10 mouse cellular contexts compared by ENCODE assay signal in the genomic region with DNA sequence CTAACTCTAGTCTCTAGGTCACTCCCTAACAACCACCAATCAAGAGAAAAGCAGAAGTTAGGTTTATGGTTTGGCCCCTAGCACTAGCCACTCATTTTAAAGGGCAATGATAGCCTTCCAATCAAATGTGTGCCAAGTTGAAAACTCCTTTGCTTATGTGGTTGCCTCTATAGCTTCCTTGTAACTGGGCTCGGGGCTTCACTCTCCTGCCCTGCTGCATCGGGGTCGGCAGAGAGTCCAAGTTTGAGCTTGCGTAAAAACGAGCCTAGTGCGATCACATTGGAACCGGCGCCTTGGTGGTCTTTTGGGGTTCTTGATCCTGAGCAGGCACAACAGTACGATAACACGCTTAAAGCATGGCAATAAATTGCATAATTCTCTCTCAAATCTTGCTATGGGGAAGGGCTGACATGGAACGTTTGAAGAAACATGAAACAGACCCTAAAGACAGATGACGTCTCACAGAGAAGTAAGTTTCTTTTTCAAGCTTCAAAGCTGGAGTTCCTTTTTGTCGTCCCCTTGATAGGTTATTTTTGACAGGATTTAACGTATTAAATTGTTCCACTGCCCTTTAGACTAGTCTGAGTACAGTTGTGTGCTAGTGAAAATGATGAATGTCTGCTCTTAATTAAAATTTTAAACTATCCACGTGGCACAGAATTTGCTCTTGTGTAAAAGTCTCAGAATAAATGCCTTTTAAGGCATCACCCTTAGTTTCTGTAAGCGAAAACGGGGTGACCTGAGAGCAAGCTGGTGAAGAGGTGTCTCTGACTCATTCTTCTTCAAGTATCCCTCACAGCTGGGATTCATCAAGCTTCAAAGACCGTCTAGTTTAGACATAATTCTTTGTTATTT. TPM values are rescaled to one million over a fixed set of nuclear protein-coding genes. Genes with fewer than 3 reads are reported as not detected.
DNase-seq lines count a peak whose midpoint lies in the region; ATAC-seq and TF ChIP-seq lines count a peak whose summit lies in the region.
"Had no signal": no experiment of that assay in that cellular context is flagged by ENCODE, and none has a peak within 500 bp of the region (broad histone marks: within the 10 kb centered on the region; RNA-seq: fewer than 3 reads in every experiment).

No protein-coding gene starts in this region.

- H3K9ac ChIP-seq in lung, embryonic 14.5 days = no peak overlapping the region
- H3K9ac ChIP-seq in stomach, embryonic 14.5 days (replicated peaks; ENCODE audit: low read depth, low read length) = no peak overlapping the region

- no peaks in the 10 kb centered on the region for H3K36me3 ChIP-seq in lung, embryonic 14.5 days (ENCODE audit: insufficient read depth)
- H3K36me3 ChIP-seq in limb, embryonic 10.5 days = no peaks in the 10 kb centered on the region
- H3K36me3 ChIP-seq in stomach, embryonic 14.5 days (ENCODE audit: control insufficient read depth, insufficient read depth, low read length) = no peaks in the 10 kb centered on the region

- no peaks in the 10 kb centered on the region for H3K27me3 ChIP-seq in lung, embryonic 14.5 days (ENCODE audit: insufficient read depth, low read length)
- H3K27me3 ChIP-seq in limb, embryonic 10.5 days (ENCODE audit: low read depth, poor library complexity, severe bottlenecking) = no peaks in the 10 kb centered on the region
- no peaks in the 10 kb centered on the region for H3K27me3 ChIP-seq in stomach, embryonic 14.5 days (ENCODE audit: control insufficient read depth, insufficient read depth, low read length)

- H3K9me3 ChIP-seq in lung, embryonic 14.5 days (ENCODE audit: low read depth, low read length) = no peaks in the 10 kb centered on the region
- no peaks in the 10 kb centered on the region for H3K9me3 ChIP-seq in limb, embryonic 10.5 days (replicated peaks)
- no peaks in the 10 kb centered on the region for H3K9me3 ChIP-seq in stomach, embryonic 14.5 days (ENCODE audit: control insufficient read depth, low read depth, low read length)

- ATAC-seq in lung, embryonic 14.5 days (ENCODE audit: insufficient read depth) = no peak; the same call in 1 of the 2 replicates
- peak; percentile 77 for ATAC-seq in common myeloid progenitor, adult 5-6 weeks (replicated peaks; ENCODE audit: low read depth, poor library complexity, severe bottlenecking)
- ATAC-seq in stomach, embryonic 14.5 days (ENCODE audit: insufficient number of reproducible peaks, insufficient read depth, low FRiP score, low read depth) = peak; percentile 65; the same call in 1 of the 2 replicates
- ATAC-seq: forebrain, embryonic 14.5 days had no signal

- no peaks in the 10 kb centered on the region; the same call in 1 of the 2 replicates for H3K4me1 ChIP-seq in lung, embryonic 14.5 days (ENCODE audit: insufficient read depth)
- 0 out of 2 replicates have a peak, but pooled peaks cover 10% of the 10 kb centered on the region for H3K4me1 ChIP-seq in limb, embryonic 10.5 days
- 0 out of 2 replicates have a peak, but pooled peaks cover 3% of the 10 kb centered on the region for H3K4me1 ChIP-seq in stomach, embryonic 14.5 days (ENCODE audit: control insufficient read depth, insufficient read depth, low read length)

- no peak overlapping the region for H3K27ac ChIP-seq in lung, embryonic 14.5 days (ENCODE audit: low read depth)
- no peak overlapping the region for H3K27ac ChIP-seq in limb, embryonic 10.5 days
- H3K27ac ChIP-seq in stomach, embryonic 14.5 days (ENCODE audit: low read length) = peak overlapping the region; percentile 48

- DNase-seq in lung, embryonic 14.5 days = peak; percentile 76
- no peak for DNase-seq in lung, postnatal 10 days
- DNase-seq in limb, embryonic 10.5 days (ENCODE audit: low spot score) = peak; percentile 33
- DNase-seq in right cerebral cortex, postnatal 25 days = no peak
- DNase-seq in urinary bladder, adult 18-20 months (ENCODE audit: low spot score in 2 of 2) = no peak
- DNase-seq: cerebellum, postnatal 14 days had no signal

- H3K4me2 ChIP-seq in lung, embryonic 14.5 days = peak overlapping the region; percentile 36
- peak overlapping the region; percentile 5 for H3K4me2 ChIP-seq in stomach, embryonic 14.5 days (replicated peaks; ENCODE audit: low read depth, low read length)
- H3K4me2 ChIP-seq: heart, embryonic 11.5 days had no signal

- no peak for TF ChIP-seq CTCF in lung, embryonic 14.5 days (IDR thresholded peaks at IDR 0.05; ENCODE audit: low read depth)

- no peak overlapping the region for H3K4me3 ChIP-seq in lung, embryonic 14.5 days (ENCODE audit: low read depth, low read length)
- H3K4me3 ChIP-seq in limb, embryonic 10.5 days = no peak overlapping the region
- no peak overlapping the region for H3K4me3 ChIP-seq in stomach, embryonic 14.5 days (ENCODE audit: low read depth, low read length)

- 40% methylated on average over 18 of the region's 18 CpGs for WGBS in lung, embryonic 14.5 days
- 50% methylated on average over 18 of the region's 18 CpGs for WGBS in limb, embryonic 10.5 days
- WGBS in stomach, embryonic 14.5 days = 42% methylated on average over 18 of the region's 18 CpGs

RNA-seq across cellular contexts. Expression of gene 4930426L09Rik, which starts 52.0 kb away (rescaled TPM):
- 0.42 and 0.57 TPM in 2 replicates for polyA plus RNA-seq in lung, embryonic 14.5 days (2014; fragmentation: Nextera tagmentation; extraction: Ambion mirVana)
- not detected in 2 replicates for total RNA-seq in common myeloid progenitor, adult 5-6 weeks (2017)
- polyA plus RNA-seq in limb, embryonic 10.5 days (2016; fragmentation: Nextera tagmentation; extraction: Ambion mirVana) = 0.20 and 0.25 TPM in 2 replicates
- polyA plus RNA-seq in stomach, embryonic 14.5 days (2014; fragmentation: Nextera tagmentation; extraction: Ambion mirVana) = 0.57 and 0.72 TPM in 2 replicates

RNA-seq across cellular contexts. Expression of gene Pip4k2a, which starts 52.2 kb away (rescaled TPM):
- 10.2 and 10.3 TPM in 2 replicates for polyA plus RNA-seq in lung, embryonic 14.5 days (2014; fragmentation: Nextera tagmentation; extraction: Ambion mirVana)
- 30.1 and 51.8 TPM in 2 replicates for total RNA-seq in common myeloid progenitor, adult 5-6 weeks (2017)
- 5.6 and 6.7 TPM in 2 replicates for polyA plus RNA-seq in limb, embryonic 10.5 days (2016; fragmentation: Nextera tagmentation; extraction: Ambion mirVana)
- 14.8 and 14.9 TPM in 2 replicates for polyA plus RNA-seq in stomach, embryonic 14.5 days (2014; fragmentation: Nextera tagmentation; extraction: Ambion mirVana)

Comparison
In these comparisons a context has a peak if more than half of its experiments do, and no peak if none do; other contexts are left out.
1. DNase-seq: peak in lung, embryonic 14.5 days (single experiment) and limb, embryonic 10.5 days (single experiment); none in lung, postnatal 10 days (single experiment), right cerebral cortex, postnatal 25 days (single experiment) and urinary bladder, adult 18-20 months (0 of 2).